Mouse (Mus musculus) midbrain, postnatal 0 days (tissue): ENCODE measurements at regions not wholly inside any gene's neighbourhood (a gene's known extent, or its start where the extent isn't known, plus 50 kb on each side); places are given as distances from the start of the nearest gene placed in this dataset.

Experiments used
- ATAC-seq: fragments of 200-750 bp; cut with Nextera tagmentation; 2 replicates; pipeline ENCODE4 v1.8.0; 2017; ENCODE audit warnings: moderate number of reproducible peaks, mild to moderate bottlenecking, moderate TSS enrichment, moderate library complexity; ENCODE audit not compliant: low FRiP score
- DNase-seq: peaks from one replicate; pipeline ENCODE4 v3.0.0-alpha.2; 2015; ENCODE audit warnings: low spot score
- H3K27ac ChIP-seq: fragments of 300-500 bp; sonication (generic); 2 replicates; pipeline ENCODE4 v1.5.1; 2014; ENCODE audit warnings: low read depth, mild to moderate bottlenecking, low read length, mixed read lengths
- H3K27me3 ChIP-seq: fragments of 300-500 bp; sonication (generic); 2 replicates; pipeline ENCODE4 v1.6.1; 2014; ENCODE audit warnings: low read length, control low read depth, mixed read lengths; ENCODE audit not compliant: insufficient read depth
- H3K36me3 ChIP-seq: fragments of 300-500 bp; sonication (generic); 2 replicates; pipeline ENCODE4 v1.6.1; 2014; ENCODE audit warnings: low read length, control low read depth, mixed read lengths; ENCODE audit not compliant: insufficient read depth
- H3K4me1 ChIP-seq: fragments of 300-500 bp; sonication (generic); 2 replicates; pipeline ENCODE4 v1.6.1; 2014; ENCODE audit warnings: mild to moderate bottlenecking, control low read depth, antibody characterized with exemption, low read length, mixed read lengths; ENCODE audit not compliant: insufficient read depth
- H3K4me2 ChIP-seq: fragments of 300-500 bp; sonication (generic); 2 replicates; pipeline ENCODE4 v1.6.1; 2014; ENCODE audit warnings: low read depth, mild to moderate bottlenecking, low read length, mixed read lengths; ENCODE audit not compliant: poor library complexity, severe bottlenecking
- H3K4me3 ChIP-seq: fragments of 300-500 bp; sonication (generic); 2 replicates; pipeline ENCODE4 v1.5.1; 2014; ENCODE audit warnings: low read depth, mild to moderate bottlenecking, low read length, moderate library complexity
- H3K9ac ChIP-seq: fragments of 300-500 bp; sonication (generic); replicated peaks from 2 replicates; pipeline ENCODE4 v1.6.1; 2014; ENCODE audit warnings: mild to moderate bottlenecking, low read length, moderate library complexity, mixed read lengths; ENCODE audit not compliant: poor library complexity, severe bottlenecking
- H3K9me3 ChIP-seq: fragments of 300-500 bp; sonication (generic); 2 replicates; pipeline ENCODE4 v1.6.1; 2016; ENCODE audit warnings: low read length, control low read depth
- CTCF ChIP-seq: IDR thresholded peaks from 2 replicates; pipeline ENCODE4 v1.5.1; 2016; ENCODE audit warnings: antibody characterized with exemption, mild to moderate bottlenecking
- WGBS: fragments of 180-500 bp; shearing (Covaris S2); extraction: QIAGEN DNeasy Blood & Tissue Kit; methylation state at CpG from one replicate; pipeline ENCODE4 v1.1.7; 2014; 5-methylcytosine and 5-hydroxymethylcytosine counted together

GRCm38 (mm10) chr16:24208876-24209275, 184.4 kb upstream of the Lpp start:
- no peaks in the 10 kb centered on the region for H3K36me3 ChIP-seq
- no peak for DNase-seq
- no peak overlapping the region for H3K4me2 ChIP-seq
- 84% methylated on average over 2 of the region's 2 CpGs for WGBS
- TF ChIP-seq CTCF: no peak
- no peak overlapping the region for H3K4me3 ChIP-seq
- no peak overlapping the region for H3K9ac ChIP-seq
- no peak overlapping the region for H3K27ac ChIP-seq
- no peaks in the 10 kb centered on the region for H3K27me3 ChIP-seq
- no peak for ATAC-seq
- no peaks in the 10 kb centered on the region for H3K4me1 ChIP-seq
- H3K9me3 ChIP-seq: no peaks in the 10 kb centered on the region

GRCm38 (mm10) chr16:24208118-24208517, 185.2 kb upstream of the Lpp start:
- 90% methylated on average over 2 of the region's 2 CpGs for WGBS
- no peak overlapping the region for H3K4me2 ChIP-seq

GRCm38 (mm10) chr16:24207056-24207455, 186.3 kb upstream of the Lpp start:
- H3K9me3 ChIP-seq: no peaks in the 10 kb centered on the region
- DNase-seq: no peak
- TF ChIP-seq CTCF: no peak

More at GRCm38 (mm10) chr16:24208118-24208517, 185.2 kb upstream of the Lpp start:
- Histone ChIP-seq H3K27ac (no peak overlapping the region), H3K4me1 (no peaks in the 10 kb centered on the region), H3K4me3 (no peak overlapping the region), H3K9me3 (no peaks in the 10 kb centered on the region), H3K9ac (no peak overlapping the region), H3K36me3 (no peaks in the 10 kb centered on the region), H3K27me3 (no peaks in the 10 kb centered on the region)
- TF ChIP-seq CTCF: no peak
- DNase-seq (no peak), ATAC-seq (no peak)

GRCm38 (mm10) chr16:24206461-24206861, 186.8 kb upstream of the Lpp start:
- no peak overlapping the region for H3K27ac ChIP-seq
- ATAC-seq: no peak
- H3K4me1 ChIP-seq: no peaks in the 10 kb centered on the region
- no peak overlapping the region for H3K4me3 ChIP-seq
- H3K4me2 ChIP-seq: no peak overlapping the region
- H3K36me3 ChIP-seq: no peaks in the 10 kb centered on the region
- H3K27me3 ChIP-seq: no peaks in the 10 kb centered on the region
- no peak for DNase-seq
- 59% methylated on average over 4 of the region's 4 CpGs for WGBS
- no peaks in the 10 kb centered on the region for H3K9me3 ChIP-seq
- H3K9ac ChIP-seq: no peak overlapping the region
- TF ChIP-seq CTCF: no peak

More at GRCm38 (mm10) chr16:24207056-24207455, 186.3 kb upstream of the Lpp start:
- Histone ChIP-seq H3K4me2 (no peak overlapping the region), H3K4me1 (no peaks in the 10 kb centered on the region), H3K27me3 (no peaks in the 10 kb centered on the region), H3K9ac (no peak overlapping the region), H3K27ac (no peak overlapping the region), H3K36me3 (no peaks in the 10 kb centered on the region), H3K4me3 (no peak overlapping the region)
- WGBS: 60% methylated on average over 4 of the region's 4 CpGs
- ATAC-seq: no peak

GRCm38 (mm10) chr16:24205594-24205993, 187.7 kb upstream of the Lpp start:
- Histone ChIP-seq H3K9ac (no peak overlapping the region), H3K27me3 (no peaks in the 10 kb centered on the region), H3K9me3 (no peaks in the 10 kb centered on the region), H3K36me3 (no peaks in the 10 kb centered on the region), H3K27ac (no peak overlapping the region), H3K4me3 (no peak overlapping the region), H3K4me2 (no peak overlapping the region), H3K4me1 (no peaks in the 10 kb centered on the region)
- ATAC-seq (no peak), DNase-seq (no peak)
- WGBS: 78% methylated on average over 5 of the region's 5 CpGs
- TF ChIP-seq CTCF: no peak

GRCm38 (mm10) chr16:24204064-24204730, 189.1 kb upstream of the Lpp start:
- ATAC-seq (no peak), DNase-seq (no peak)
- H3K9me3 ChIP-seq: no peaks in the 10 kb centered on the region
- H3K4me3 ChIP-seq: no peak overlapping the region
- H3K27ac ChIP-seq: no peak overlapping the region
- H3K4me1 ChIP-seq: no peaks in the 10 kb centered on the region
- H3K27me3 ChIP-seq: no peaks in the 10 kb centered on the region
- 91% methylated on average over 4 of the region's 4 CpGs for WGBS
- TF ChIP-seq CTCF: no peak
- no peak overlapping the region for H3K4me2 ChIP-seq
- no peaks in the 10 kb centered on the region for H3K36me3 ChIP-seq
- H3K9ac ChIP-seq: no peak overlapping the region
